Mouse (Mus musculus) erythroblast, adult 5-6 weeks (primary cell): Measurements from ENCODE around the gene Tbx10. TPM values are rescaled to one million over a fixed set of nuclear protein-coding genes. Genes with fewer than 3 reads are reported as not detected.
"Not testable (repeated sequence)": the region's sequence is repeated elsewhere in the genome, so short reads cannot be mapped to it uniquely, and the experiment has no call there.

ENCODE experiments used
- ATAC-seq: replicated peaks from 2 replicates; pipeline ENCODE4 v1.8.0; 2016; ENCODE audit warnings: moderate number of reproducible peaks, mild to moderate bottlenecking, moderate TSS enrichment, inconsistent platforms; ENCODE audit not compliant: poor library complexity, low FRiP score, severe bottlenecking
- total RNA-seq, 2 experiments: library from RNA; stranded (forward) in 1 of 2; stranded (reverse) in 1 of 2; fragments of 150-400 nt in 1 of 2; fragments of 200-764, 138-1000 nt in 1 of 2; gene quantifications; 2 replicates each; pipeline versions ENCODE4 v1.2.3 to v1.2.4; 2015 to 2017; ENCODE audit warnings: low replicate concordance in 2 of 2

The Tbx10 gene
- total RNA-seq, 2 experiments from 2014 or later = not detected

GRCm38 (mm10) chr19:4037154-4037787, 44.7 kb downstream of the Tbx10 start:
- not testable (repeated sequence) for ATAC-seq

- peak; percentile 89 for ATAC-seq
Observed at GRCm38 (mm10) chr19:4037788-4038232, 45.3 kb downstream of the Tbx10 start, which contains the start of gene Gstp1. Gene Gstp1 (minus strand): TSS chr19:4037985.

GRCm38 (mm10) chr19:4040941-4041340, 48.4 kb downstream of the Tbx10 start:
- ATAC-seq = not testable (repeated sequence)

- not testable (repeated sequence) for ATAC-seq
Observed at GRCm38 (mm10) chr19:4041500-4041899, 48.9 kb downstream of the Tbx10 start.

GRCm38 (mm10) chr19:4042124-4042523, 49.6 kb downstream of the Tbx10 start:
- ATAC-seq = no peak

- ATAC-seq = not testable (repeated sequence)
Observed at GRCm38 (mm10) chr19:4044109-4044508, 51.6 kb downstream of the Tbx10 start.

GRCm38 (mm10) chr19:4045966-4046865, 53.7 kb downstream of the Tbx10 start, which contains the start of gene Gstp2:
Gene Gstp2 (minus strand): TSS chr19:4046023.
- ATAC-seq = peak; percentile 89

- peak; percentile 80 for ATAC-seq
Observed at GRCm38 (mm10) chr19:4046866-4047254, 54.3 kb downstream of the Tbx10 start.

- peak; percentile 50 for ATAC-seq
Observed at GRCm38 (mm10) chr19:4047859-4048258, 55.3 kb downstream of the Tbx10 start.

- ATAC-seq = not testable (repeated sequence)
Observed at GRCm38 (mm10) chr19:4049069-4049468, 56.5 kb downstream of the Tbx10 start.

Other genes with a start within 250 kb of the Tbx10 start
Only the 30 nearest of the 32 such genes appear.
- gene Chka, start 141.0 kb upstream of the Tbx10 start, total RNA-seq (2015; ENCODE audit: low replicate concordance) = 6.1 and 9.4 TPM in 2 replicates
- gene Chka, start 141.0 kb upstream of the Tbx10 start, total RNA-seq (2017; ENCODE audit: low replicate concordance) = 6.2 and 7.4 TPM in 2 replicates
- gene Tcirg1, start 85.6 kb upstream of the Tbx10 start, total RNA-seq (2015; ENCODE audit: low replicate concordance) = 41.2 and 46.3 TPM in 2 replicates
- gene Tcirg1, start 85.6 kb upstream of the Tbx10 start, total RNA-seq (2017; ENCODE audit: low replicate concordance) = 22.2 and 37.2 TPM in 2 replicates
- gene Ndufs8, start 80.0 kb upstream of the Tbx10 start, total RNA-seq (2015; ENCODE audit: low replicate concordance) = 55.8 and 64.4 TPM in 2 replicates
- gene Ndufs8, start 80.0 kb upstream of the Tbx10 start, total RNA-seq (2017; ENCODE audit: low replicate concordance) = 11.0 and 14.0 TPM in 2 replicates
- gene Aldh3b1, start 62.9 kb upstream of the Tbx10 start, total RNA-seq (2015; ENCODE audit: low replicate concordance) = 4.4 and 10.6 TPM in 2 replicates
- gene Aldh3b1, start 62.9 kb upstream of the Tbx10 start, total RNA-seq (2017; ENCODE audit: low replicate concordance) = 10.9 and 18.4 TPM in 2 replicates
- gene Unc93b1, start 57.6 kb upstream of the Tbx10 start, total RNA-seq (2015; ENCODE audit: low replicate concordance) = 25.1 and 47.1 TPM in 2 replicates
- 34.2 and 50.3 TPM in 2 replicates for gene Unc93b1, start 57.6 kb upstream of the Tbx10 start, total RNA-seq (2017; ENCODE audit: low replicate concordance)
- gene Aldh3b3, start 34.1 kb upstream of the Tbx10 start, total RNA-seq (2015; ENCODE audit: low replicate concordance) = 1.7 TPM in 1 of 2 replicates, not detected in the other
- 4.9 TPM in 1 of 2 replicates, not detected in the other for gene Aldh3b3, start 34.1 kb upstream of the Tbx10 start, total RNA-seq (2017; ENCODE audit: low replicate concordance)
- 0.63 TPM in 1 of 2 replicates, not detected in the other for gene Aldh3b2, start 20.4 kb upstream of the Tbx10 start, total RNA-seq (2015; ENCODE audit: low replicate concordance)
- gene Aldh3b2, start 20.4 kb upstream of the Tbx10 start, total RNA-seq (2017; ENCODE audit: low replicate concordance) = 1.8 and 1.9 TPM in 2 replicates
- gene Acy3, start 6.2 kb upstream of the Tbx10 start, total RNA-seq (2015; ENCODE audit: low replicate concordance) = 1.5 TPM in 1 of 2 replicates, not detected in the other
- gene Acy3, start 6.2 kb upstream of the Tbx10 start, total RNA-seq (2017; ENCODE audit: low replicate concordance) = 0.56 TPM in 1 of 2 replicates, not detected in the other
- gene Nudt8, start 7.8 kb downstream of the Tbx10 start, total RNA-seq (2015; ENCODE audit: low replicate concordance) = 2.7 TPM in 1 of 2 replicates, not detected in the other
- 2.4 and 2.5 TPM in 2 replicates for gene Nudt8, start 7.8 kb downstream of the Tbx10 start, total RNA-seq (2017; ENCODE audit: low replicate concordance)
- gene Gm49405, start 7.9 kb downstream of the Tbx10 start, total RNA-seq (2015; ENCODE audit: low replicate concordance) = 0.58 TPM in 1 of 2 replicates, not detected in the other
- gene Gm49405, start 7.9 kb downstream of the Tbx10 start, total RNA-seq (2017; ENCODE audit: low replicate concordance) = 0.42 TPM in 1 of 2 replicates, not detected in the other
- gene Doc2g, start 10.6 kb downstream of the Tbx10 start, total RNA-seq (2015; ENCODE audit: low replicate concordance) = 0.38 TPM in 1 of 2 replicates, not detected in the other
- gene Doc2g, start 10.6 kb downstream of the Tbx10 start, total RNA-seq (2017; ENCODE audit: low replicate concordance) = not detected in 2 replicates
- gene Ndufv1, start 20.1 kb downstream of the Tbx10 start, total RNA-seq (2015; ENCODE audit: low replicate concordance) = 57.8 and 76.5 TPM in 2 replicates
- gene Ndufv1, start 20.1 kb downstream of the Tbx10 start, total RNA-seq (2017; ENCODE audit: low replicate concordance) = 60.4 and 63.3 TPM in 2 replicates
- gene Gstp1, start 45.2 kb downstream of the Tbx10 start, total RNA-seq (2015; ENCODE audit: low replicate concordance) = 79.2 and 134 TPM in 2 replicates
- 15.5 and 40.6 TPM in 2 replicates for gene Gstp1, start 45.2 kb downstream of the Tbx10 start, total RNA-seq (2017; ENCODE audit: low replicate concordance)
- gene Gstp2, start 53.3 kb downstream of the Tbx10 start, total RNA-seq (2015; ENCODE audit: low replicate concordance) = not detected in 2 replicates
- 1.4 and 2.1 TPM in 2 replicates for gene Gstp2, start 53.3 kb downstream of the Tbx10 start, total RNA-seq (2017; ENCODE audit: low replicate concordance)
- gene Gstp3, start 66.8 kb downstream of the Tbx10 start, total RNA-seq (2015; ENCODE audit: low replicate concordance) = 4.2 and 30.2 TPM in 2 replicates
- gene Gstp3, start 66.8 kb downstream of the Tbx10 start, total RNA-seq (2017; ENCODE audit: low replicate concordance) = 8.4 and 11.1 TPM in 2 replicates
- gene Cabp2, start 88.8 kb downstream of the Tbx10 start, total RNA-seq (2015; ENCODE audit: low replicate concordance) = not detected in 2 replicates
- not detected in 2 replicates for gene Cabp2, start 88.8 kb downstream of the Tbx10 start, total RNA-seq (2017; ENCODE audit: low replicate concordance)
- gene Cdk2ap2, start 104.4 kb downstream of the Tbx10 start, total RNA-seq (2015; ENCODE audit: low replicate concordance) = 51.9 and 92.4 TPM in 2 replicates
- gene Cdk2ap2, start 104.4 kb downstream of the Tbx10 start, total RNA-seq (2017; ENCODE audit: low replicate concordance) = 11.8 and 18.7 TPM in 2 replicates
- gene Pitpnm1, start 107.2 kb downstream of the Tbx10 start, total RNA-seq (2015; ENCODE audit: low replicate concordance) = 20.1 and 32.7 TPM in 2 replicates
- gene Pitpnm1, start 107.2 kb downstream of the Tbx10 start, total RNA-seq (2017; ENCODE audit: low replicate concordance) = 17.0 and 19.7 TPM in 2 replicates
- gene Aip, start 133.1 kb downstream of the Tbx10 start, total RNA-seq (2015; ENCODE audit: low replicate concordance) = 35.7 and 52.1 TPM in 2 replicates
- 20.9 and 49.9 TPM in 2 replicates for gene Aip, start 133.1 kb downstream of the Tbx10 start, total RNA-seq (2017; ENCODE audit: low replicate concordance)
- not detected in 2 replicates for gene Gpr152, start 147.0 kb downstream of the Tbx10 start, total RNA-seq (2015; ENCODE audit: low replicate concordance)
- not detected in 2 replicates for gene Gpr152, start 147.0 kb downstream of the Tbx10 start, total RNA-seq (2017; ENCODE audit: low replicate concordance)
- not detected in 2 replicates for gene Cabp4, start 151.3 kb downstream of the Tbx10 start, total RNA-seq (2015; ENCODE audit: low replicate concordance)
- 0.43 TPM in 1 of 2 replicates, not detected in the other for gene Cabp4, start 151.3 kb downstream of the Tbx10 start, total RNA-seq (2017; ENCODE audit: low replicate concordance)
- gene Coro1b, start 155.9 kb downstream of the Tbx10 start, total RNA-seq (2015; ENCODE audit: low replicate concordance) = 55.8 and 69.6 TPM in 2 replicates
- 19.1 and 22.6 TPM in 2 replicates for gene Coro1b, start 155.9 kb downstream of the Tbx10 start, total RNA-seq (2017; ENCODE audit: low replicate concordance)
- gene Ptprcap, start 160.9 kb downstream of the Tbx10 start, total RNA-seq (2015; ENCODE audit: low replicate concordance) = 22.9 and 36.6 TPM in 2 replicates
- gene Ptprcap, start 160.9 kb downstream of the Tbx10 start, total RNA-seq (2017; ENCODE audit: low replicate concordance) = 7.7 and 8.3 TPM in 2 replicates
- gene Rps6kb2, start 170.6 kb downstream of the Tbx10 start, total RNA-seq (2015; ENCODE audit: low replicate concordance) = 7.1 and 25.3 TPM in 2 replicates
- gene Rps6kb2, start 170.6 kb downstream of the Tbx10 start, total RNA-seq (2017; ENCODE audit: low replicate concordance) = 23.9 and 27.2 TPM in 2 replicates
- gene Carns1, start 182.7 kb downstream of the Tbx10 start, total RNA-seq (2015; ENCODE audit: low replicate concordance) = 0.84 and 6.5 TPM in 2 replicates
- 0.60 and 0.70 TPM in 2 replicates for gene Carns1, start 182.7 kb downstream of the Tbx10 start, total RNA-seq (2017; ENCODE audit: low replicate concordance)
- gene Tbc1d10c, start 198.5 kb downstream of the Tbx10 start, total RNA-seq (2015; ENCODE audit: low replicate concordance) = 8.8 and 25.7 TPM in 2 replicates
- 5.8 and 11.3 TPM in 2 replicates for gene Tbc1d10c, start 198.5 kb downstream of the Tbx10 start, total RNA-seq (2017; ENCODE audit: low replicate concordance)
- 100 and 139 TPM in 2 replicates for gene Ppp1ca, start 199.3 kb downstream of the Tbx10 start, total RNA-seq (2015; ENCODE audit: low replicate concordance)
- gene Ppp1ca, start 199.3 kb downstream of the Tbx10 start, total RNA-seq (2017; ENCODE audit: low replicate concordance) = 131 and 151 TPM in 2 replicates
- 12.7 and 23.2 TPM in 2 replicates for gene Rad9a, start 208.9 kb downstream of the Tbx10 start, total RNA-seq (2015; ENCODE audit: low replicate concordance)
- gene Rad9a, start 208.9 kb downstream of the Tbx10 start, total RNA-seq (2017; ENCODE audit: low replicate concordance) = 9.1 and 15.7 TPM in 2 replicates
- gene Clcf1, start 221.5 kb downstream of the Tbx10 start, total RNA-seq (2015; ENCODE audit: low replicate concordance) = 0.38 TPM in 1 of 2 replicates, not detected in the other
- gene Clcf1, start 221.5 kb downstream of the Tbx10 start, total RNA-seq (2017; ENCODE audit: low replicate concordance) = not detected in 2 replicates
- not detected in 2 replicates for gene AC109138.7, start 221.6 kb downstream of the Tbx10 start, total RNA-seq (2015; ENCODE audit: low replicate concordance)
- gene AC109138.7, start 221.6 kb downstream of the Tbx10 start, total RNA-seq (2017; ENCODE audit: low replicate concordance) = not detected in 2 replicates